Mouse (Mus musculus): ENCODE measurements around the gene Dock4.

Dock4 gene

GRCm38 (mm10) chr12:40805257-40805656 is 359.5 kb downstream of the Dock4 start:
- no peak for DNase-seq (ENCODE audit: extremely low read depth, low read depth, low spot score)

GRCm38 (mm10) chr12:40807916-40808315 is 362.2 kb downstream of the Dock4 start:
- no peak for DNase-seq (ENCODE audit: extremely low read depth, low read depth, low spot score)

GRCm38 (mm10) chr12:40813474-40813873 is 367.7 kb downstream of the Dock4 start:
- DNase-seq (ENCODE audit: extremely low read depth, low read depth, low spot score) = no peak

GRCm38 (mm10) chr12:40814659-40815363 is 369.1 kb downstream of the Dock4 start:
- DNase-seq (ENCODE audit: extremely low read depth, low read depth, low spot score) = no peak

- DNase-seq (ENCODE audit: extremely low read depth, low read depth, low spot score) = no peak
Observed at GRCm38 (mm10) chr12:40818046-40818708, 372.4 kb downstream of the Dock4 start.

- DNase-seq (ENCODE audit: extremely low read depth, low read depth, low spot score) = no peak
Observed at GRCm38 (mm10) chr12:40823631-40824030, 377.9 kb downstream of the Dock4 start.

GRCm38 (mm10) chr12:40824251-40824650 is 378.5 kb downstream of the Dock4 start:
- no peak for DNase-seq (ENCODE audit: extremely low read depth, low read depth, low spot score)

- DNase-seq (ENCODE audit: extremely low read depth, low read depth, low spot score) = no peak
Observed at GRCm38 (mm10) chr12:40825935-40826460, 380.2 kb downstream of the Dock4 start.

- no peak for DNase-seq (ENCODE audit: extremely low read depth, low read depth, low spot score)
Observed at GRCm38 (mm10) chr12:40826491-40826890, 380.7 kb downstream of the Dock4 start.

GRCm38 (mm10) chr12:40828025-40828424 is 382.3 kb downstream of the Dock4 start:
- DNase-seq (ENCODE audit: extremely low read depth, low read depth, low spot score) = no peak

- no peak for DNase-seq (ENCODE audit: extremely low read depth, low read depth, low spot score)
Observed at GRCm38 (mm10) chr12:40829269-40829668, 383.5 kb downstream of the Dock4 start.

- DNase-seq (ENCODE audit: extremely low read depth, low read depth, low spot score) = no peak
Observed at GRCm38 (mm10) chr12:40832157-40832556, 386.4 kb downstream of the Dock4 start.

GRCm38 (mm10) chr12:40836924-40837323 is 391.2 kb downstream of the Dock4 start:
- no peak for DNase-seq (ENCODE audit: extremely low read depth, low read depth, low spot score)

- DNase-seq (ENCODE audit: extremely low read depth, low read depth, low spot score) = peak; percentile 4
Observed at GRCm38 (mm10) chr12:40837597-40838337, 392.0 kb downstream of the Dock4 start.

- no peak for DNase-seq (ENCODE audit: extremely low read depth, low read depth, low spot score)
Observed at GRCm38 (mm10) chr12:40838338-40838695, 392.6 kb downstream of the Dock4 start.

GRCm38 (mm10) chr12:40838940-40839339 is 393.2 kb downstream of the Dock4 start:
- no peak for DNase-seq (ENCODE audit: extremely low read depth, low read depth, low spot score)

- no peak for DNase-seq (ENCODE audit: extremely low read depth, low read depth, low spot score)
Observed at GRCm38 (mm10) chr12:40839817-40840216, 394.1 kb downstream of the Dock4 start.

GRCm38 (mm10) chr12:40842251-40842988 is 396.7 kb downstream of the Dock4 start:
- no peak for DNase-seq (ENCODE audit: extremely low read depth, low read depth, low spot score)

GRCm38 (mm10) chr12:40842991-40843390 is 397.2 kb downstream of the Dock4 start:
- no peak for DNase-seq (ENCODE audit: extremely low read depth, low read depth, low spot score)

GRCm38 (mm10) chr12:40843474-40844080 is 397.8 kb downstream of the Dock4 start:
- DNase-seq (ENCODE audit: extremely low read depth, low read depth, low spot score) = no peak

- DNase-seq (ENCODE audit: extremely low read depth, low read depth, low spot score) = no peak
Observed at GRCm38 (mm10) chr12:40844324-40844723, 398.6 kb downstream of the Dock4 start.

Measured in fat pad, adult 2 months (tissue).